Comparison of ENCODE assay signal across 11 mouse cellular contexts in the genomic region with DNA sequence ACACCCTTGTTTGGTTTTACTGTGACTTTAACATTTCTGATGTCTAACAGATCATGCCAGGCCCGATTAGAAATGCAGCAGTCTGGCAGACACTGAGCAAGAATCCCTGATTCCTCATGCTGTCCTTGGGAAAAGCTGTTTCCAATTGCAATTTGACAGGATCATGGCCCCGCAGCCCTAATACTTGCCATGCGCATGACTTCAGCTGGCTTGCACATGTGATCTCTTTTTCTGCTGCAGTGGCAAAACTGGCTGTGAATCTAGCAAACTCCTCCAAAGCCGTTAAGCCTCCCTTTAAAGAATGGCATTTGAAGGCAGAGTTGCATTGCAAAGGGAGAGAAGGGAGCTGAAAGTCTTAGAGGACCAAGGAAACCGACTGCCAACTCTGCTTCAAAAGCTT. TPM values are rescaled to one million over a fixed set of nuclear protein-coding genes. Genes with fewer than 3 reads are reported as not detected.
DNase-seq lines count a peak whose midpoint lies in the region; ATAC-seq and TF ChIP-seq lines count a peak whose summit lies in the region.
"Had no signal": no experiment of that assay in that cellular context is flagged by ENCODE, and none has a peak within 500 bp of the region (broad histone marks: within the 10 kb centered on the region; RNA-seq: fewer than 3 reads in every experiment).

No protein-coding gene starts in this region.

- no peaks in the 10 kb centered on the region for H3K9me3 ChIP-seq in kidney, embryonic 14.5 days (ENCODE audit: control insufficient read depth, low read length)
- H3K9me3 ChIP-seq in limb, embryonic 15.5 days, result no peaks in the 10 kb centered on the region

- peaks cover 6% of the 10 kb centered on the region; the same call in 1 of the 2 replicates for H3K4me1 ChIP-seq in kidney, embryonic 14.5 days (ENCODE audit: control insufficient read depth, insufficient read depth, low read length)
- peaks cover 15% of the 10 kb centered on the region for H3K4me1 ChIP-seq in limb, embryonic 15.5 days

- H3K4me3 ChIP-seq in kidney, embryonic 14.5 days (ENCODE audit: low read length), result no peak overlapping the region
- no peak overlapping the region for H3K4me3 ChIP-seq in limb, embryonic 15.5 days

- no peak overlapping the region for H3K27ac ChIP-seq in kidney, embryonic 14.5 days (ENCODE audit: low read depth, low read length)
- H3K27ac ChIP-seq in limb, embryonic 15.5 days, result peak overlapping the region; percentile 55; the same call in 1 of the 2 replicates

- no peaks in the 10 kb centered on the region for H3K36me3 ChIP-seq in kidney, embryonic 14.5 days (ENCODE audit: control insufficient read depth, insufficient read depth, low read length)
- H3K36me3 ChIP-seq in limb, embryonic 15.5 days, result no peaks in the 10 kb centered on the region

- H3K27me3 ChIP-seq in kidney, embryonic 14.5 days (ENCODE audit: control insufficient read depth, insufficient read depth, low read length), result no peaks in the 10 kb centered on the region
- no peaks in the 10 kb centered on the region for H3K27me3 ChIP-seq in limb, embryonic 15.5 days

- no peak overlapping the region for H3K4me2 ChIP-seq in kidney, embryonic 14.5 days (replicated peaks; ENCODE audit: low read depth, low read length)
- no peak overlapping the region for H3K4me2 ChIP-seq in limb, embryonic 15.5 days
- H3K4me2 ChIP-seq: heart, embryonic 11.5 days had no signal

- no peak overlapping the region for H3K9ac ChIP-seq in kidney, embryonic 14.5 days (ENCODE audit: low read depth, low read length)
- no peak overlapping the region for H3K9ac ChIP-seq in limb, embryonic 15.5 days

- WGBS in kidney, embryonic 14.5 days, result 57% methylated on average over 5 of the region's 5 CpGs
- WGBS in limb, embryonic 15.5 days, result 24% methylated on average over 5 of the region's 5 CpGs

- DNase-seq in kidney, postnatal 14 days, result peak; percentile 34
- peak; percentile 56 for DNase-seq in brain, embryonic 14.5 days (ENCODE audit: low read depth)
- DNase-seq in embryo, embryonic 11 days, result peak; percentile 69
- no peak for DNase-seq in Muller cell, postnatal 12 days (ENCODE audit: inconsistent ontology term)
- DNase-seq: layer of hippocampus, postnatal 36 days; right cerebral cortex, postnatal 14 days had no signal

- no peak for ATAC-seq in kidney, embryonic 14.5 days (ENCODE audit: low FRiP score, low TSS enrichment)
- ATAC-seq in limb, embryonic 15.5 days (ENCODE audit: insufficient number of reproducible peaks, low FRiP score, low TSS enrichment, low read depth), result no peak
- no peak for ATAC-seq in frontal cortex, adult (ENCODE audit: low TSS enrichment)
- ATAC-seq: inflammation-experienced regulatory T-cells, adult 6 months had no signal

- no peak for TF ChIP-seq CTCF in brain, embryonic 14.5 days (IDR thresholded peaks at IDR 0.05; ENCODE audit: borderline replicate concordance, extremely low read depth, insufficient read depth, insufficient read length)

- no peak for TF ChIP-seq POLR2A in brain, embryonic 14.5 days (IDR thresholded peaks at IDR 0.05; ENCODE audit: borderline replicate concordance, extremely low read depth, insufficient read depth, insufficient read length, poor library complexity, severe bottlenecking)

RNA-seq across cellular contexts. Expression of a gene that starts 40.7 kb away (rescaled TPM):
- polyA plus RNA-seq in kidney, embryonic 14.5 days (2014; fragmentation: Nextera tagmentation; extraction: Ambion mirVana), result 4.3 and 4.6 TPM in 2 replicates
- 3.0 and 4.5 TPM in 2 replicates for polyA plus RNA-seq in brain, embryonic 14.5 days (2012; rRNA removed)
- polyA plus RNA-seq in limb, embryonic 15.5 days (2015; fragmentation: Nextera tagmentation; extraction: Ambion mirVana), result 13.5 and 13.7 TPM in 2 replicates

RNA-seq across cellular contexts. Expression of a gene that starts 55.5 kb away (rescaled TPM):
- 0.94 and 1.9 TPM in 2 replicates for polyA plus RNA-seq in kidney, embryonic 14.5 days (2014; fragmentation: Nextera tagmentation; extraction: Ambion mirVana)
- 0.62 and 0.70 TPM in 2 replicates for polyA plus RNA-seq in brain, embryonic 14.5 days (2012; rRNA removed)
- polyA plus RNA-seq in limb, embryonic 15.5 days (2015; fragmentation: Nextera tagmentation; extraction: Ambion mirVana), result 21.7 and 23.0 TPM in 2 replicates
- polyA plus RNA-seq: inflammation-experienced regulatory T-cells, adult 6 months had no signal
